Mouse (Mus musculus): ENCODE results near the gene Ttll4.

DNA sequence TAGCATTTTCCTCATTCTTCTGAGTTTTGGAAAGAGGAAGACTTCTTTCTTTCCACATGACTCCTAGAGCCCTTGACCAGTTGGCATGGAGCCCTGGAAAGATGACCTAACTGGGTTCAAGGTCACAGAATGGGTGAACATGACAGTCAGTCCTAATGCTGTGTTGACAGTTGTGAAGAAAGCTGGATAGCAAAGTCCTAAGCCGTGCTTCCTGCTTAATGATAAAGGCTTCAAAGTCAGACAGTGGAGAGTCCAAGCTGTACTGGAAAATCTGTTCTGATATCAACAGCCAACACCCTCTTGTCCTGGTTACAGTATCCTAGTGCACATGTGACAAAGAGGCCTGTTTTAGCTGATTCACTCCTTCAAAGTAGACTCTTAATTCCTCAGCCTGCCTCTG, 37.2 kb downstream of the Ttll4 start:
- TF ChIP-seq POLR2A (IDR thresholded peaks at IDR 0.05; ENCODE audit: control insufficient read depth, extremely low read depth, insufficient read depth, low read length, poor library complexity) = no peak
- TF ChIP-seq CTCF (IDR thresholded peaks at IDR 0.05; ENCODE audit: borderline replicate concordance, control insufficient read depth, extremely low read depth, insufficient read depth, low read length, poor library complexity) = no peak

Data from thymus, adult 2 months (tissue).